ENCODE assay signal across 8 mouse cellular contexts in the genomic region with DNA sequence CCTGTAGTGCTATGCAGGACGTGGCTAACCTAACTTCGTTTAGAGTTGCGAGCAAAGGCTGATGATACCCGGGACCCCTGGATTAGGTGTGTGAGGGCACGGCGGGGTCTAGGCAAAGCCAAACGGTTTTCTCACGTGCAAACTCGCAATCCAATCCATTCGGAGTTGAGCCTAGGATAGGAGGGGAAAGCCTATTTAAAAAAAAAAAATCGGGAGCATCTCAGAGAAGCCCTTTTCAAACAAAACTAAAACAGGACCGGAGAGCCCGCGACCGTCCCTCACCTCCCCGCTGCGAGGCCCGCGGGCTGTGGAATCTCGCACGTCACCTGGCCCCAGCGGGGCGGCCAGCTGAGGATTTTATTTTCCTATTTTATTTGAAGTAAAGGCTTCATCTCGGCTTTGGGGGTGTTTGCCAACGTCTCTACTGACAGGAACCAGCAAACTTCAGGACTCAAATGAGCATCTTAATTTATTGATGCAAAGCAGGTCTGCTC. TPM values are rescaled to one million over a fixed set of nuclear protein-coding genes. Genes with fewer than 3 reads are reported as not detected.
DNase-seq lines count a peak whose midpoint lies in the region; ATAC-seq and TF ChIP-seq lines count a peak whose summit lies in the region.

No protein-coding gene starts in this region.

- H3K27me3 ChIP-seq in heart, embryonic 12.5 days (replicated peaks), result no peaks in the 10 kb centered on the region
- H3K27me3 ChIP-seq in myocyte (ENCODE audit: control insufficient read depth, insufficient read depth, insufficient read length), result no peaks in the 10 kb centered on the region

- no peaks in the 10 kb centered on the region for H3K9me3 ChIP-seq in heart, embryonic 12.5 days (replicated peaks)

- peaks cover 19% of the 10 kb centered on the region for H3K79me2 ChIP-seq in myocyte (ENCODE audit: control insufficient read depth, insufficient read depth)

- no peak for ATAC-seq in heart, embryonic 12.5 days (ENCODE audit: insufficient number of reproducible peaks, low FRiP score)
- ATAC-seq in cerebellum, adult (ENCODE audit: insufficient number of reproducible peaks, low FRiP score, low TSS enrichment), result no peak

- H3ac ChIP-seq in myocyte (ENCODE audit: control insufficient read depth, insufficient read length), result peak overlapping the region; percentile 45

- WGBS in heart, embryonic 12.5 days, result under 1% methylated on average over 25 of the region's 25 CpGs

- H3K9ac ChIP-seq in heart, embryonic 12.5 days, result peak overlapping the region; percentile 84

- peak overlapping the region; percentile 71 for H3K4me3 ChIP-seq in heart, embryonic 12.5 days
- peak overlapping the region; percentile 75 for H3K4me3 ChIP-seq in myocyte

- TF ChIP-seq POLR2A in myocyte (IDR thresholded peaks at IDR 0.05; ENCODE audit: insufficient read length, low read depth), result peak; percentile 18

- no peaks in the 10 kb centered on the region for H3K36me3 ChIP-seq in heart, embryonic 12.5 days
- no peaks in the 10 kb centered on the region for H3K36me3 ChIP-seq in myocyte (ENCODE audit: control insufficient read depth, insufficient read depth)

- H3K4me1 ChIP-seq in heart, embryonic 12.5 days (replicated peaks), result 0 out of 2 replicates have a peak, but pooled peaks cover 9% of the 10 kb centered on the region

- peak overlapping the region; percentile 77 for H3K27ac ChIP-seq in heart, embryonic 12.5 days (ENCODE audit: poor library complexity, severe bottlenecking)

- peak overlapping the region; percentile 74 for H3K4me2 ChIP-seq in heart, embryonic 12.5 days
- H3K4me2 ChIP-seq in myocyte (ENCODE audit: low read depth), result peak overlapping the region; percentile 75

- peak; percentile 58 for DNase-seq in embryo, embryonic 10 days (ENCODE audit: low spot score)
- DNase-seq in embryo, embryonic 9.5 days (ENCODE audit: extremely low spot score), result no peak
- peak; percentile 60 for DNase-seq in 3T3-L1 (ENCODE audit: low read depth, low spot score)
- peak; percentile 49 to 54 for DNase-seq in adrenal gland, postnatal 36 days
- peak; percentile 47 for DNase-seq in kidney, postnatal 14 days

TF ChIP-seq in myocyte, 11 proteins besides CTCF, POLR2A, EP300 and RAD21:
- TF ChIP-seq POLR2AphosphoS2 (IDR thresholded peaks at IDR 0.05; ENCODE audit: insufficient read length, low read depth), result no peak
- TF ChIP-seq MYOD1 (IDR thresholded peaks at IDR 0.05; ENCODE audit: control insufficient read depth in 1 of 3, insufficient read length in 2 of 3, low read depth in 2 of 3), result no peak
- no peak for TF ChIP-seq MYOG (IDR thresholded peaks at IDR 0.05; ENCODE audit: control insufficient read depth in 1 of 3, insufficient read depth in 1 of 3, insufficient read length in 2 of 3, low read depth in 2 of 3)
- no peak for TF ChIP-seq TCF3 (IDR thresholded peaks at IDR 0.05; ENCODE audit: insufficient read length, low read depth)
- TF ChIP-seq CEBPB (IDR thresholded peaks at IDR 0.05; ENCODE audit: insufficient read depth, poor library complexity, severe bottlenecking), result no peak
- TF ChIP-seq E2F4 (IDR thresholded peaks at IDR 0.05; ENCODE audit: insufficient read depth), result no peak
- no peak for TF ChIP-seq TCF12 (IDR thresholded peaks at IDR 0.05; ENCODE audit: insufficient read depth, poor library complexity, severe bottlenecking)
- no peak for TF ChIP-seq USF1 (IDR thresholded peaks at IDR 0.05; ENCODE audit: low read depth)
- no peak for TF ChIP-seq SRF (IDR thresholded peaks at IDR 0.05; ENCODE audit: control insufficient read depth, insufficient read length, low read depth)
- no peak for TF ChIP-seq REST (IDR thresholded peaks at IDR 0.05; ENCODE audit: insufficient read depth, insufficient read length)
- no peak for TF ChIP-seq MAX (IDR thresholded peaks at IDR 0.05; ENCODE audit: low read depth)

RNA-seq across cellular contexts. Expression of a gene that starts 0.6 kb away (rescaled TPM):
- total RNA-seq in adrenal gland, postnatal 36 days (2021), result 100 to 1,000 TPM; 173 to 184 TPM
- 28.0 and 29.6 TPM in 2 replicates for polyA plus RNA-seq in heart, embryonic 12.5 days (2016; fragmentation: Nextera tagmentation; extraction: Ambion mirVana)
- 10.8 TPM for polyA plus RNA-seq in myocyte (2012; fragmentation: generic; extraction: Trizol)
